Comparison of ENCODE assay signal across 16 mouse cellular contexts in genomic region chr1:80091800-80092199, GRCm38 (mm10).
"Had no signal": no experiment of that assay in that cellular context is flagged by ENCODE, and none has a peak within 500 bp of the region (broad histone marks: within the 10 kb centered on the region; RNA-seq: fewer than 3 reads in every experiment).

No protein-coding gene starts in this region.

- H3K27me3 ChIP-seq: liver, embryonic 13.5 days; liver, embryonic 15.5 days; megakaryocyte, embryonic 14.5 days; midbrain, embryonic 12.5 days; midbrain, embryonic 15.5 days; neural tube, embryonic 13.5 days; neural tube, embryonic 15.5 days had no signal

- ATAC-seq: liver, postnatal 0 days; midbrain, embryonic 15.5 days had no signal

- H3K9me3 ChIP-seq: liver, embryonic 13.5 days; liver, embryonic 15.5 days; midbrain, embryonic 12.5 days; midbrain, embryonic 15.5 days; neural tube, embryonic 13.5 days; neural tube, embryonic 15.5 days had no signal

- H3K36me3 ChIP-seq: liver, embryonic 13.5 days; liver, embryonic 15.5 days; midbrain, embryonic 12.5 days; midbrain, embryonic 15.5 days; neural tube, embryonic 13.5 days; neural tube, embryonic 15.5 days had no signal

- H3K27ac ChIP-seq: liver, embryonic 13.5 days; liver, embryonic 15.5 days; macrophage; midbrain, embryonic 12.5 days; midbrain, embryonic 15.5 days; neural tube, embryonic 13.5 days; neural tube, embryonic 15.5 days had no signal

- H3K4me1 ChIP-seq: liver, embryonic 13.5 days; liver, embryonic 15.5 days; midbrain, embryonic 12.5 days; midbrain, embryonic 15.5 days had no signal

- H3K4me2 ChIP-seq: liver, embryonic 13.5 days; liver, embryonic 15.5 days; midbrain, embryonic 12.5 days; midbrain, embryonic 15.5 days; neural tube, embryonic 13.5 days; neural tube, embryonic 15.5 days had no signal

- DNase-seq: liver, embryonic 13.5 days; liver, postnatal 0 days; lung, adult 2 months; right cerebral cortex, postnatal 25 days; right cerebral cortex, postnatal 4 days; spleen, adult 18-20 months; thymus, adult 18-20 months; thymus, postnatal 14 days; thymus, postnatal 36 days had no signal

- H3K9ac ChIP-seq: liver, embryonic 13.5 days; liver, embryonic 15.5 days; liver, postnatal 0 days; midbrain, embryonic 12.5 days; midbrain, embryonic 15.5 days; neural tube, embryonic 13.5 days; neural tube, embryonic 15.5 days had no signal

- H3K4me3 ChIP-seq: liver, embryonic 13.5 days; liver, embryonic 15.5 days; midbrain, embryonic 12.5 days; midbrain, embryonic 15.5 days; neural tube, embryonic 13.5 days; neural tube, embryonic 15.5 days had no signal
